Mouse (Mus musculus) layer of hippocampus, adult 18-20 months (tissue): ENCODE measurements around the gene Rbfox3. TPM values are rescaled to one million over a fixed set of nuclear protein-coding genes. Genes with fewer than 3 reads are reported as not detected.
"Not testable (repeated sequence)": the region's sequence is repeated elsewhere in the genome, so short reads cannot be mapped to it uniquely, and the experiment has no call there.

ENCODE experiments used
- DNase-seq, 2 experiments: peaks; one replicate each; pipeline ENCODE4 v3.0.0; 2022; ENCODE audit warnings: low spot score in 2 of 2
- total RNA-seq, 2 experiments: library from RNA; stranded (reverse); gene quantifications; 2 replicates each; pipeline ENCODE4 v1.2.3; 2021

The Rbfox3 gene
- total RNA-seq, 2 experiments from 2014 or later: 264 to 275 TPM

DNA sequence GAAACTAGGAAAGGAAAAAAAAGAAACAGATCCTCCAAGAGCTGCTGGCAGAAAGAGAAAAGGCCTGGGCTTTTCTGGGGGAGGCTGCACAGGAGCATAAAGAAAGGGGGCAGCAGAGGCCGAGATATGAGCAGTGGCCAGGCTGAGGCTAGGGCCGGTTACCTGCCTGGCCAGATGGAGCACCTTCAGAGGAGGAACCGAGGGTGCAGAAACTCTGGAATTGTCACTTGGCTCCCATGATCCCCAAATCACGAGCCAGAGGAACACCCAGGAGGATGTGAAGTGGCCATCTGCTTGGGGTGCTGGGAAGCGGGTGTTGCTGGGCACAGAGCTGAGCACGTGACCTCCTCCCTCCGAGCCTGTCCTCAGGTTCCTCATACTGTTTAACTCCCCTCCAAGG, 79.7 kb downstream of the Rbfox3 start:
- DNase-seq: no peak

DNA sequence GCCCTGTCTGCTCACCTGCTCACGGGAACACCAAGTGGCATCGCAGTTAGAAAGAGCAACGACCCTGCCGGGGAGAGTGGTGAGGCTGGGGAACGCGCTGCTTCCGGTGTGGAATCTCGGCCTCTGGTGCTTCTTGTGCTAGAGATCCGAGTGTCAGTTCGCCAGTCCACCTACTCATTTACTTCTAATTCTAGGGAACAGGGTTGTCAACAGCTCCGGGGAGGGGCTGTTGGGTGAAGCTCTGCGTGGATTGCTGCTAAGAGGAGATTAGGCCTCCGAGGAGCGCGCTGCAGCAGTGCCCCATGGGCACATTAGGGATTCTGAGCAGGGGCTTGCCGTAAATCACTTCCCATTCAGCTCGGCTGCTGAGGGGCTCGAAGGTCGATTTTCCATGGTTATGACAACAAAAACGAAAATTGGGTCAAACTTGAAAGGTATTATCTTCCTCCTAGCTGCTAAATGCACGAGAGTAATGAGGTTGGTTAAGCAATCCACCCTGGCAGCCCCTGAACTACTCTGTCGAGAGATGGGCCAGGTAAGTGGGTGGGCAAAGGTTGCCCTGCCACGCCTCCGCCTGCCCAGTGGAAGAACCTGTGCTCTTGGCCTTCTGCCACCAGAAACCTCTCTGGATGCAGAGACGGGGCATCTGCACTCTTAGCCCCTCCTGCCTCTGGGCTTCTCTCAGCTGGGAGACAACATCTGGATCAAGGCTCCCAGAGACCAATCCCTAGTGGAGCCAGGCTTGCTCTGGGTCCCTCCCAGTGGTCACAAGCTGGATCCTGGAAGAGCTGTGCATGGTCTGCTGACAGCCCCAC, 85.9 kb downstream of the Rbfox3 start:
- DNase-seq: peak in 1 of 2 experiments; percentile 55

DNA sequence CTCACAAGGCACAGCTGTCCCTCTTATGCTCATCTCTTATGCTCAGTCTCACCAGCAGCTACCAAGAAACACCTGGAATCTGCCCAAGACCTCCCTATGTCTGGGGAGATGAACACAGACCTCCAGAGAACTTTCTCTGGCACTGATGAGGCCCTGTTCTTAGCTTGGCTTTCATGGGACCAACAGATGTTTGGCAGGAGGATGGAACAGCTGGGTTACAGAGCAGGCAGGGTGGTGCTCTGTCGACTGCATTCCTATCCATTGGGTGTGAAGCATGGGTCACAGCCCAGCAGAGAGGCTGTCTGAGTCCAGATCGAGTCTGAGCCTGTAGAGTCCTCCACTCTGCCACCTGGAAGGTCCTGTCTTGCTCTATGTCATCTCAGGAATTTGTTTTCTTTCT, 90.0 kb downstream of the Rbfox3 start:
- no peak for DNase-seq

DNA sequence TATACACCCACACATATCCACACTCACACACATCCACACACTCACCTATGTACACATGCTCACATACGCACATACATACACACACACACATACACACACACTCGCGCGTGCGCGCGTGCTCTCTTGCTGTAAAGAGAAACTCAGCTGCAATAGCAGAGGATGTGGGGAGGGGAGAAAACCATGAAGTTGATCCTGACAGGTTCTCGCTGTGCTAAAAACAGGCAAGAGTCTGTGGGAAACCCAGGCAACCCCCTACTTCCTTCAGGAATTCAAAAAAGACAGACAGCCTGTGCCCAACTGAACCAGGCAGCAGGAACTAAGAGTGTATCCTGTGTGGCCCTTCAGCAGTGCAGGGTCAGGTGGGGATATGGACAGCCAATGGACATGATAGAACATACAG, 92.9 kb downstream of the Rbfox3 start:
- no peak for DNase-seq

DNA sequence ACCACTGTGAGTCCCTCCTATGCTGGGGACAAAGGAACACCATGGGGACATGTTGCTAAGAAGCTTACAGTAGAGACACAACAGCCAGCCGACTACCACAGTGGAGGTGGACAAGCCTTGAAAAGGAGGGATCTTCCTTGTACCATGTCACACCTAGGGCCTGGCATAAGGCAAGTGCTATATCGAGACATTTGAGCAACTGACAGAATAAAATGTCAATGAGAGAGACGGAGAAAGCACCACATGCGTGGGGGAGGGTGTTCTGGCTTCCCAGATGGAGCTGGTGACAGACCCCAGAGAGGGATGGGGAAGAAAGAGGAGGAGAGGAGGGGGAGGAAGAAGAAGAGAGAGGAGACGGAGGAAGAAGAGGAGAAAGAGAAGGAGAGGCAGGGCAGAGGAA, 96.3 kb downstream of the Rbfox3 start:
- peak; percentile 57 to 75 for DNase-seq

DNA sequence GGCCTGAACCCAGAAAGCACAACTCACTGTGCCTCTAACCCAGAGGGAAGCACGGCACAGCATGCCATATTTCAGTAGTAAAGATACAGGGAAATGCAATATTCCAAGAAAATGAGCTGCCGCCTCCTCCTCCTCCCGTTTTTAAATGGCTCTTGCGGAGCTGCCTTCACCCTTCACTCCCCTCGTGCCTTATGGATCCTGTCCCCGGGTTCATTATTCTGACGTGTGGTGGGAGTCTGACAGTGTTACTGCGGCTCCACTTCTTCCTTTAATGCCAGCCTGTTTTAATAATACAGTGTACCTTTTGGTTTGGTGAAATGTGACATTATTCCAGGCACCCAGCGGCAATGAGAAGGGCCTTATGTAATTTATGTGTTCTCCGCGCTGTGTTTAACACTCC, 97.5 kb downstream of the Rbfox3 start:
- peak in 1 of 2 experiments; percentile 55 for DNase-seq

DNA sequence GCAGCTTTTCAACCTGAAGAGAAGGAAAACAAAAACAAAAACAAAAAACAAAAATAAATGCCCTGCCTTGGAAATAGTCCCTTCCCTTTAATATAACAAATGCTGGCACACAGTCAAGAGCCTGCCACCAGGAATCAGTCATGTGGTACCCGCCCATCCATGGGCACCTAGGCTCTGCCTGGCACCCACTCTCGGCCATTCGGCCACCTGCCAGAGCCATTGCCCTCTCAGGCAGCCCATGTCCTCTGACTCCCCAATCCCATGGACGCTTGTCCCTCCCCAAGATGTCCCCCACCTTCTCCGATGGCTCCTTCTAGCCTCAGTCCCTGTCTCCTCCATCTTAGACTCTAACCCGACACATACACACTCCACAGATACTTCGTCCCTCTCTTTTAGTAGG, 100.0 kb downstream of the Rbfox3 start:
- no peak for DNase-seq

DNA sequence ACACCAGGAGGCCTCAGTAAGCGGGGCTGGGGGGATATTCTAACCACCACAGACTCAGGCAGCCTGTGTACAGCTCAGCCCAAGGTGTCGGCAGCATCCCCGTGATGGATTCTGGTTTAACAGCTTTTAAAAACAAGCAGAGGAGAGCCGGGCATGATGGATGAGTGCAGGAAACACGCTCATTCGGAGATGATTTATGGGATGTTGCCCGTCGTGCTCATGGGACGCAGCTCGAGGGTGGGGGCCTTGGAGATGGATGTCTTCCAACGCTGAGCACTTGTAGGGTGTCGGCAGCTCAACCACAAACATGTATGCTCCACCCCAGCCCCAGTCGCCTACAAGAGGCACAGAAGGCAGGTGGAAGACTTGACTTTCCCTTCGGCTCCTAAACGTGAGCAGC, 103.9 kb downstream of the Rbfox3 start:
- DNase-seq: no peak

DNA sequence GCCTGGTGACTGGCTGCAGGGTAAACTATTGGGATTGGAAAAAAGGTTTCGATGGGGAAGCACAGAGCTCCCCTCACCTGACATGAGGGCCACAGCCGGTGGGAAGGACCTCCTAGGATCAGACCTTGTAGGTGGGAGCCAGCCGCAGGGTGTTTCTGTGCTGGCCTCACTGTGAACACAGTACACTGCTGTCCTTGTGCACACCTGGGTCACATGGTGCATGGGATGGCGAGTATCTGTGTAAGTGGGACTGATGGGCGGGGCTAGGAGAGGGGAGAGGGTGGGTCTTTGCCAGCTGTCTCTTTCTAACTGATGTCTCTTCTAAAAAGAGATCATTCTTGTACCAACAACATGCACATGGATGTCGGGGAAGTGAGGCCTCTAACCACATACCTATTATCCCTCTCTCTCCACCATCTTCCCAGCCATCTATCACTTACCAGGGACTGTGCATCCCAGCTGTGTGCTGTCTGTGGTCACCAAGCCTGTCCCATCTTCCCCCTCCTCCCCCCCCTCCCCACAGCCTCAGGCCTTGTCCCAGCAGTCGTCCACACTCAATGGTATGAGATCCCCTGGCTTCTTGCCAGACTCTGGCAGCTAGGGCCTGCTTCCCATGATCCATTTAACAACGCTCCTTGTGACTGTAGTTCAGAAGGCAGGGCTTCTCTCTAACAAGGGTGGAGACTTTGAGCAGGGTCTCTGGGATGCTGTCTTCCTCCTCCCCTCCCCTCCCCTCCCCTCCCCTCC, 116.4 kb downstream of the Rbfox3 start:
- no peak for DNase-seq

DNA sequence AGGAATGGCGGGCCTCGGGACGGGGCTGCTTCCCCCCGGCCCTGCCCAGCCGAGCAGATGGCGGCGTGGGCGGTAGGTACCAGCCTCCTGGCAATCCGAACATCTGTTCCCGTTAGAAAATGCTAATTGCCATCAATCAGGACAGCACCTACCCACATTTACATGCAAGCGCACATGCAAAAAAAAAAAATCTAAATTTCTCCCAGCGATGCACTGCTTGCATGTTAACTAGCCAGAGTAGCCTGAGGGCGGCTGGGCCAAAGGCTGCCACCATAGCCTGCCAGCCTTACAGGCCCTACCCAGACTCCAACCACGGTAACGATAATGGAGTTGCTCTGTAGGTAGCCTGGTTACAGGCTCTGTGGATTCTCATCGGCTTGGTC, 117.8 kb downstream of the Rbfox3 start:
- peak; percentile 85 to 90 for DNase-seq

DNA sequence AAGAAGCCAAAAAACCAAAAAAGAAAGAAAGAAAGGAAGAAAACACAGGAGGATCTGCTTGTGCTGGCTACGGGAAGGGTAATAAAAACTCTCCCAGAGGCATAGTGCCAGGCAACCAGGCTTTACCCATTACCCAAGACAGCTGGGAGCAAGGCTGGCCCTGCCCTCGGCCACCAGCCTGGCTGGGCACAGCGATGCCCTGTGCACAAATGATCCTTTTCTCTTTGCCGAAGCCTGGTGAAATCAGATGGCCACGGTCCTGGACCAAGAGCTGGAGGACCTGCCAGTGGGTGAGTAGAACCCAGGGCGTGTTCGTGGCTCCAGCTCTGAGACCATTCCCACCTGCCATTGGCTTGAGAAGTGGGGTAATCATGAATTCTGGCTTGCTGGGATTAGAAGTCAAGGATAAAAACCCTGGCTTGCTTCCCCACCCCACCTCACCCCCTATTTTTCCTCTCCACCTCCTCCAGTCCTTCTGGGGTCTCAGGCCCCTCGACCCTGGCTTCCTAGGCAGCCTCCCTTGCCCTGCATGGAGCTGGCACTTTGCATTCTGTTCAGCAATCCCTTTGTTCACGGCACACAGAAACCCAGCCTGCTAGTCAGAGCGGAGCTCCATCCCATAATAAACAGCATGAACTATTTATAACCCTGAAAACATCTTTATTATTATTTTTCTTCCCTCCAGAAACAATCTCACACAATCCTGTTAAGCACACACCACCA, 118.3 kb downstream of the Rbfox3 start:
- no peak for DNase-seq

DNA sequence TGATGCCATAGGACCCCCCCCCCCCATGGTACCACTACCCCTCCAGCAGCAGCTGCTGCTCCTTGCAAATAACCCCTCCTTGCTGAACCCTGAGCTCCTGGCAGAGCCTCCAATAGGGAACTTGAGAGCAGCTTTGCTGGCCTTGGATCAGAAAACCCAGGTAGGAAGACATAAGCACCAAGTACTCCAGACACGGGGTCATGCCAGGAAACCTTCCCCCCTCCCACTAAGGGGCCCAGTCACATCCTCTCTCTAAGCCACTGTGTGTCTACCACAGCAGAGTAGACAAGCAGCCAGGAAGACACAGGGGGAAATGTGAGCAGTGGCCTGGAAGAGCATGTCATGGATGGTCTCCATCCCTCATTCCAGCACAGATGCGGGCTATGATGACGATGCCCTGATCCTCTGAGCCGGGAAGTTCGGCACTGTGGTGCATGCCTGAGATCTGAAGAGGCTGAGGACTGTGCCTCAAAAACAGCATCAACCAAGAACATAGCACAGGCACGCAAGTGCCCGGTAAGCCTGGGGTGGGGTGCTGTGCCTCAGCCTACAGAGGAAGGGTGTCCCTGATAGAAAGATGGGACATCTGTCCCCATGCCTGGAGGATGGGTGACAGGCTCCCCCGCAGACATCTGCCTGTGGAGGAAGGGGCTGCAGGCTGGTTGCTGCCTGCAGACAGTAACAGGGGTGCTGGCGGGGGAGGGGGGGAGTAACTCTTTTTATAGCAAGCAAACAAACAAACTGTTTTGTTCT, 119.1 kb downstream of the Rbfox3 start:
- peak; percentile 82 to 88 for DNase-seq

DNA sequence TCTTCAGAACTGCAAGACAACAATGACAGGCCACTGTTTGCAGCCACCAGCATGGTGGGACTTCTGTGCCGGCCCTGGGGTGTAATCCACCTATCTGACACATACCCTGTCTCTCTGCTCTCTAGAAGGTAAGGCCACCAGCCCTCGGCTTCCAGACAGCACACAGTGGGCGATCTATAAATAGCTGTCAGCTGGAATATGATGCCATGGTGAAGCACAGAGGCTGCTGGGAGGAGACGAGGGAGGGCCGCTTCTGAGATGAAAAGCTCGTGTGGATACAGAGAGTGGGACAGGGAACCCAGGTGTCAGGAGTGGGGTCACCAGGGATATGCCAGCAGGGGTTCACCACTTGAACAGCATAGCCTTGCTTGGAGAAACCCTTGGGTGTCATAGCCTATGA, 120.0 kb downstream of the Rbfox3 start:
- DNase-seq: peak; percentile 62 to 66

DNA sequence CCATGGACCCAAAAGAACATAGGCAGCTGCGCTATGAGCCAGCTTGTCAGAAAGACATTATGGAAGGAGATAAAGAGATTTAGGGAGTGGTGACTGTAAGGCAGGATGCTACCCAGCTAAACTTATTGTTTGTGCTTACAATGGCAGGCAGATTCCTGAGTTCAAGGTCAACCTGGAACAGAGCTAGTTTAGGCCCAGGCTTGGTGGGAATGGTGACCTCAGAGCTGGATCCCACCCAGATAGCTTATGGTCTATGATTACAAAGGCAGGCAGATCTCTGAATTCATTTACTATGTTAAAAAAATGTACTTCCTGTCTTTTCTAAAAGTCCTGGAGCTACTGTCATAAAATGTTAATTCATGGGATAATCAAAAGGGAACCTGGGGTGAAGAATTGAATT, 123.3 kb downstream of the Rbfox3 start:
- DNase-seq: no peak

DNA sequence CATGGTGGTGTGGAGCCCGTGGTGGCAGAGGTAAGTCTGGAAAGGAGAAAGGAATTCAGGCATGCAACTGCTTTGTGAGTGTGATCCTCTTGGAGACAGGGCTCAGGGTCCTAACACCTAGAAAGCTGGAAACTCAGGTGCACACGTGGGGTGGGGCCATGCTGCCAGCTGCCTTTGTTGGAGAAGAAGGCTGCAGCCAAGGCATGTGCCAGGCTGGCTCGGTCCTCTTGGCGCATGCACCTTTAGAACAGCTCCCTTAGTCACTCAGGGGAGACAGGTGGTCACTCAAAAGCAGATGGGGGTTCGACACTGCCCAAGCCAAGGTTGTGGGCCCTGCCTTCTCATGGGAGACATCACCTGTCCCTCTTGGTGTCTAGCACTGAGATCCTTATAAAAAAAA, 128.7 kb downstream of the Rbfox3 start:
- DNase-seq: no peak

DNA sequence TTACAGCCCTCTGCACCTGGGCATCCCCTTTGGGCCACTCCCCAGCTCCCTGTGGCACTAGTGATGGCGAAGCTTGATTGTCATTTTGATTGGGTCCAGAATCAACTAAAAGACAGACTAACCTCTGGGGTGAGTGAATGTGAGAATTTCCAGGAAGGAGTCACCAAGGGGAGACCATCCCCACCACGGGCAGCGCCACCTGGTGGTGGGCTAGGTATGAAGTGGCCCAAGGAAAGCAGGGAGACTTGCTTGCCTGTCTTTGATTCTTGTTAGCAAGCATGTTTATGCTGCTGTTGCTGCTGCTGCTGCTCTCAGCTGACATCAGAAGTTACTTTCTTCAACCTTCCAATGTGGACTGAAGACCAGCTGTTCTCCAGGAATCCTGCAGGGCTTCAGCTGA, 135.6 kb downstream of the Rbfox3 start:
- DNase-seq: no peak

DNA sequence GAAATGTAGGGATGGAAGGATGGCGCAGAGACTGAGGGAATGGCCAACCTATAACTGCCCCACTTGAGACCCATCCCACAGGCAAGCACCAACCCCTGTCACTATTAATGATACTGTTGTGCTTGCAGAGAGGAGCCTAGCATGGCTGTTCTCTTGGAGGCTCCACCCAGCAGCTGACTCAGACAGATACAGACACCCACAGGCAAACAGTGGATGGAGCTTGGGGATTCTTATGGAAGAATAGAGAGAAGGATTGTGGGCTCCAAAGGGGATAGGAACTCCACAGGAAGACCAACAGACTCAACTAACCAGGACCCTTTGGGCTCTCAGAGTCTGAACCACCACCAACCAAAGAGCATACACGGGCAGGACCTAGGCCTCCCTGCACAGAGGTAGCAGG, 136.6 kb downstream of the Rbfox3 start:
- not testable (repeated sequence) for DNase-seq

DNA sequence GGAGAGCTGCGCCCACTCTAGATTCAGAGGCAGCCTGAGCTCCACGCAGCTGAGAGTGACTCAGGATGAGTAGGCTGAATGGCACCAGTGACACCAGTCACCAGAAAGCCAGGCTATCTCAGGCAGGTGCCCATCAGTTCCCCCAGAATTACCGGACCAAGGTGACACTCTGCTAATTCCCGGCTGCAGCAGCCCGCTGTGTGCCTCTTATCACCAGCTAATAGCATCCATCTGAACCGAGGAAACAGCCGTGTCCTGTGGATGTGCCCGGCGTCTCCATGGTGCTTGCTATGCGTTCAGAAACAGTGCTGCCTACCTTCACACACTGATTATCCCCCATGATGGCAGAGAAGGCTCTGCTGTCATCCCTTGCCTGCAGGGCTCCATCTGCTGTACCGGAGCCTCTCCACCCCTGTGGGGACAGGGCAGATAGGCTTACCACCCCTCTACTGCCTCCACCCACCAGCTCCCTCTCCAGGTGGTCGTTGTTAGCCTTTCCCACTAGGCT, 138.3 kb downstream of the Rbfox3 start:
- DNase-seq: peak in 1 of 2 experiments; percentile 63

DNA sequence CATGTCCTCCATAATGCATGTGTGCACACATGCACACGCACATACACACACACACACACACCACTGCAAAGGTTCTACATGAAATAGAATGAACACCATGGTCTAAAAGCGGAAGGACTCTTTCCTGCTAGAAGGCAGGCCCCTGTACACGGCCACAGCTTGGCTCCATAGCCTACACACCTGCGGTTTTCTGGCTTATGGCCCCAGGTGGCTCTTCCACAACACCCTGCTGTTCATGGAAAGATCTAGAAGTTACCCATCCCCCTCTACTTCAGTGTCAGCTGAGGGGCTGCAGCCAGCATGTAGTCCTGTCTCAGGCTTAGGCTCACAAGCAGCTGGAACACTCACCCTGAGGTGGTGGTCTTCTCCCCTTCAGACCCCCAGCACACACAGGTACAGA, 140.0 kb downstream of the Rbfox3 start:
- DNase-seq: no peak

DNA sequence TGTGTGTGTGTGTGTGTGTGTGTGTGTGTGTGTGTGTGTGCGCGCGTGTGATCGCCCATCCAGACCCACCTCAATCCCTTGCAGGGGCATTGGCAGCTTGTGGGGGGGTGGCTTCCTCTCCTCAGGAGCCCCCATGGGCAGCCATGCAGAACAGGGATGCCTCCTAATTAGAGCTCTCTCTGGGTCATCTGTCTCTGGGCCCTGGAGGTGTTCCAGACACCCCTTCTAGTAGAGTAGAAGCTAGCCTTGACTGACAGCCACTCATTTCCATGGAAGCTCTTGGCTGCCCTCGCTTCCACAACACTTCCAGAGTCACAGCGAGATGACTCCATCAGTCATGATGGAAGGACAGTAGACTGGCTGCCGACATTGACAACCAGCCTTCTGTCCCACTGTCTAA, 140.6 kb downstream of the Rbfox3 start:
- no peak for DNase-seq

DNA sequence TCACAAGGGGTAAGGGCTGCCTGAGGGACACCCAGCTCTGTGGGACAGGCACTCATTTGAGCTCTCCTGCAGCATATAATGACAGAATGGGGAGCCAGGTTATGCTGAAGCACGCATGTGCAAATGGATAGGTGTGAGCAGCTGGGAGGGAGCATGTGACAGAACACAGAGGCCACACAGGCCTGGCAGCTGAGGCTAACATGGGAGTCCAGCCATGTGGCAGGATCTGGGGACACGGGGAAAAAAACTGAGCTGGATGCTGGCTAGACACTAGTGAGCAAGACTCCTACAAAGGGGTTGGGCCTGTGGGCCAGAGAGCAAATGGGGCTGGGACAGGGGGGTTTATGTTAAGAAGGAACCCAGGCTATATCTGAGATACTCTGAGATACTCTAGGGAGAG, 141.9 kb downstream of the Rbfox3 start:
- DNase-seq: no peak
